Mouse (Mus musculus): ENCODE measurements around the gene Atp8b3.

GRCm38 (mm10) chr10:80510273-80510660, 28.7 kb downstream of the Atp8b3 start:
- TF ChIP-seq USF1 (IDR thresholded peaks at IDR 0.05; ENCODE audit: low read depth) = no peak
- TF ChIP-seq CTCF (IDR thresholded peaks at IDR 0.05; ENCODE audit: control insufficient read depth, insufficient read depth, insufficient read length) = no peak
- no peak for TF ChIP-seq FOSL1 (IDR thresholded peaks at IDR 0.05; ENCODE audit: insufficient read depth, low read length, poor library complexity, severe bottlenecking)
- no peak for TF ChIP-seq CEBPB (IDR thresholded peaks at IDR 0.05; ENCODE audit: low read depth)
- no peak for TF ChIP-seq MYOD1 (IDR thresholded peaks at IDR 0.05; ENCODE audit: control insufficient read depth, insufficient read length, low read depth)

All from C2C12 (cell line).